ENCODE assay signal across 8 mouse cellular contexts in genomic region chr19:34746201-34746600, GRCm38 (mm10). TPM values are rescaled to one million over a fixed set of nuclear protein-coding genes. Genes with fewer than 3 reads are reported as not detected.
DNase-seq lines count a peak whose midpoint lies in the region; ATAC-seq and TF ChIP-seq lines count a peak whose summit lies in the region.

No protein-coding gene starts in this region.

- H3K9me3 ChIP-seq in lung, embryonic 14.5 days (ENCODE audit: low read depth, low read length): no peaks in the 10 kb centered on the region
- no peaks in the 10 kb centered on the region for H3K9me3 ChIP-seq in forebrain, postnatal 0 days (ENCODE audit: low read length)
- no peaks in the 10 kb centered on the region for H3K9me3 ChIP-seq in limb, embryonic 12.5 days

- peaks cover 4% of the 10 kb centered on the region for H3K27me3 ChIP-seq in lung, embryonic 14.5 days (ENCODE audit: insufficient read depth, low read length)
- peaks cover 12% of the 10 kb centered on the region; the same call in 1 of the 2 replicates for H3K27me3 ChIP-seq in forebrain, postnatal 0 days (ENCODE audit: insufficient read depth, low read length)
- peaks cover 23% of the 10 kb centered on the region for H3K27me3 ChIP-seq in limb, embryonic 12.5 days
- peaks cover 10% of the 10 kb centered on the region; the same call in 1 of the 2 replicates for H3K27me3 ChIP-seq in thymus, adult 2 months (ENCODE audit: control insufficient read depth, insufficient read depth, low read length)

- TF ChIP-seq CTCF in lung, embryonic 14.5 days (IDR thresholded peaks at IDR 0.05; ENCODE audit: low read depth): no peak
- no peak for TF ChIP-seq CTCF in forebrain, postnatal 0 days (IDR thresholded peaks at IDR 0.05; ENCODE audit: low read depth)
- no peak for TF ChIP-seq CTCF in olfactory bulb, adult 2 months (IDR thresholded peaks at IDR 0.05; ENCODE audit: insufficient read depth, low read depth, low read length)
- TF ChIP-seq CTCF in thymus, adult 2 months (IDR thresholded peaks at IDR 0.05; ENCODE audit: borderline replicate concordance, control insufficient read depth, extremely low read depth, insufficient read depth, low read length, poor library complexity): no peak

- peak overlapping the region; percentile 65 for H3K4me3 ChIP-seq in lung, embryonic 14.5 days (ENCODE audit: low read depth, low read length)
- H3K4me3 ChIP-seq in forebrain, postnatal 0 days (ENCODE audit: low read depth, low read length): peak overlapping the region; percentile 55
- H3K4me3 ChIP-seq in limb, embryonic 12.5 days (replicated peaks): peak overlapping the region; percentile 68
- peak overlapping the region; percentile 52; the same call in 1 of the 2 replicates for H3K4me3 ChIP-seq in olfactory bulb, adult 2 months (ENCODE audit: insufficient read depth, low read depth, low read length)
- H3K4me3 ChIP-seq in thymus, adult 2 months (ENCODE audit: control insufficient read depth, insufficient read depth, low read length): no peak overlapping the region

- peaks cover 4% of the 10 kb centered on the region; the same call in 1 of the 2 replicates for H3K4me1 ChIP-seq in lung, embryonic 14.5 days (ENCODE audit: insufficient read depth)
- peaks cover 4% of the 10 kb centered on the region; the same call in 1 of the 2 replicates for H3K4me1 ChIP-seq in forebrain, postnatal 0 days (ENCODE audit: insufficient read depth)
- peaks cover 16% of the 10 kb centered on the region for H3K4me1 ChIP-seq in limb, embryonic 12.5 days (replicated peaks)
- peaks cover 11% of the 10 kb centered on the region for H3K4me1 ChIP-seq in olfactory bulb, adult 2 months (ENCODE audit: control insufficient read depth, insufficient read depth, low read length)
- H3K4me1 ChIP-seq in thymus, adult 2 months (replicated peaks; ENCODE audit: control insufficient read depth, insufficient read depth, low read length): no peaks in the 10 kb centered on the region

- peak overlapping the region; percentile 92 for H3K27ac ChIP-seq in lung, embryonic 14.5 days (ENCODE audit: low read depth)
- no peak overlapping the region for H3K27ac ChIP-seq in forebrain, postnatal 0 days (ENCODE audit: low read depth, low read length)
- no peak overlapping the region for H3K27ac ChIP-seq in limb, embryonic 12.5 days
- H3K27ac ChIP-seq in olfactory bulb, adult 2 months (ENCODE audit: insufficient read depth, low read depth, low read length): no peak overlapping the region
- no peak overlapping the region for H3K27ac ChIP-seq in thymus, adult 2 months (ENCODE audit: control insufficient read depth, insufficient read depth, low read length)

- H3K9ac ChIP-seq in lung, embryonic 14.5 days: peak overlapping the region; percentile 82
- peak overlapping the region; percentile 51; the same call in 1 of the 2 replicates for H3K9ac ChIP-seq in forebrain, postnatal 0 days
- H3K9ac ChIP-seq in limb, embryonic 12.5 days (replicated peaks): no peak overlapping the region

- no peak for TF ChIP-seq POLR2A in olfactory bulb, adult 2 months (IDR thresholded peaks at IDR 0.05; ENCODE audit: insufficient read depth, low read depth, low read length)
- no peak for TF ChIP-seq POLR2A in thymus, adult 2 months (IDR thresholded peaks at IDR 0.05; ENCODE audit: control insufficient read depth, extremely low read depth, insufficient read depth, low read length, poor library complexity)

- peak overlapping the region; percentile 87 for H3K4me2 ChIP-seq in lung, embryonic 14.5 days
- H3K4me2 ChIP-seq in forebrain, postnatal 0 days (ENCODE audit: low read depth): peak overlapping the region; percentile 99
- H3K4me2 ChIP-seq in limb, embryonic 12.5 days: peak overlapping the region; percentile 99

- 6% methylated on average over 9 of the region's 9 CpGs for WGBS in lung, embryonic 14.5 days
- 12% methylated on average over 9 of the region's 9 CpGs for WGBS in forebrain, postnatal 0 days
- 7% methylated on average over 9 of the region's 9 CpGs for WGBS in limb, embryonic 12.5 days
- WGBS in olfactory bulb, adult 2 months: 12% methylated on average over 9 of the region's 9 CpGs
- WGBS in thymus, adult 2 months: 67% methylated on average over 9 of the region's 9 CpGs

- no peaks in the 10 kb centered on the region for H3K36me3 ChIP-seq in lung, embryonic 14.5 days (ENCODE audit: insufficient read depth)
- no peaks in the 10 kb centered on the region for H3K36me3 ChIP-seq in forebrain, postnatal 0 days (ENCODE audit: insufficient read depth)
- no peaks in the 10 kb centered on the region for H3K36me3 ChIP-seq in limb, embryonic 12.5 days
- no peaks in the 10 kb centered on the region for H3K36me3 ChIP-seq in thymus, adult 2 months (ENCODE audit: control insufficient read depth, insufficient read depth, low read length)

- DNase-seq in lung, embryonic 14.5 days: peak; percentile 49
- no peak for DNase-seq in lung, postnatal 14 days
- DNase-seq in forebrain, postnatal 0 days: peak; percentile 3
- no peak for DNase-seq in thymus, adult 2 months
- no peak for DNase-seq in adrenal gland, postnatal 14 days
- no peak for DNase-seq in c-Kit-positive CD71-positive TER-119-positive erythroid progenitor cells, embryonic 14.5 days (ENCODE audit: low spot score)

- ATAC-seq in lung, embryonic 14.5 days (ENCODE audit: insufficient read depth): 0 out of 2 replicates have a peak, but pooled peaks have one; percentile 7
- peak; percentile 12; the same call in 1 of the 2 replicates for ATAC-seq in forebrain, postnatal 0 days
- no peak for ATAC-seq in limb, embryonic 12.5 days (ENCODE audit: insufficient number of reproducible peaks, insufficient read depth, low FRiP score, low TSS enrichment, low read depth)

RNA-seq across cellular contexts. Expression of gene Slc16a12, which starts 0.9 kb away (rescaled TPM):
- 13.4 and 15.4 TPM in 2 replicates for polyA plus RNA-seq in lung, embryonic 14.5 days (2014; fragmentation: Nextera tagmentation; extraction: Ambion mirVana)
- total RNA-seq in forebrain, postnatal 0 days (2014; rRNA removed): 1.8 and 3.1 TPM in 2 replicates
- polyA plus RNA-seq in forebrain, postnatal 0 days (2015; fragmentation: Nextera tagmentation; extraction: Ambion mirVana): 1.4 and 2.8 TPM in 2 replicates
- 0.66 and 0.79 TPM in 2 replicates for polyA plus RNA-seq in limb, embryonic 12.5 days (2016; fragmentation: Nextera tagmentation; extraction: Ambion mirVana)
- not detected in 2 replicates for polyA plus RNA-seq in olfactory bulb, adult 2 months (2012; ENCODE audit: insufficient read depth, insufficient read length, low replicate concordance, missing spikeins)
- polyA plus RNA-seq in thymus, adult 2 months (2012; rRNA removed): 0.28 and 0.44 TPM in 2 replicates
- 0.79 and 7.7 TPM in 2 replicates for total RNA-seq in adrenal gland, postnatal 14 days (2021)

Comparison
In these comparisons a context has a peak if more than half of its experiments do, and no peak if none do; other contexts are left out.
1. DNase-seq: peak in lung, embryonic 14.5 days (single experiment) and forebrain, postnatal 0 days (single experiment); none in lung, postnatal 14 days (single experiment), thymus, adult 2 months (single experiment), adrenal gland, postnatal 14 days (single experiment) and c-Kit-positive CD71-positive TER-119-positive erythroid progenitor cells, embryonic 14.5 days (single experiment).
2. Peak in every context shown above with its lines, with median percentiles within 50 percentile points of each other: H3K4me2 ChIP-seq.